Mouse (Mus musculus) hindbrain, embryonic 11.5 days (tissue): ENCODE measurements around the gene Unc45a. TPM values are rescaled to one million over a fixed set of nuclear protein-coding genes. Genes with fewer than 3 reads are reported as not detected.

Experiments
- ATAC-seq: fragments of 200-750 bp; cut with Nextera tagmentation; 2 replicates; pipeline ENCODE4 v1.8.0; 2017; ENCODE audit warnings: mild to moderate bottlenecking, moderate TSS enrichment, moderate library complexity; ENCODE audit not compliant: low FRiP score
- DNase-seq: peaks from one replicate; pipeline ENCODE4 v3.0.0-alpha.2; 2015; ENCODE audit warnings: low spot score
- H3K27ac ChIP-seq: fragments of 300-500 bp; sonication (generic); 2 replicates; pipeline ENCODE4 v1.5.1; 2014; ENCODE audit warnings: mild to moderate bottlenecking, low read depth, low read length
- H3K27me3 ChIP-seq: fragments of 300-500 bp; sonication (generic); 2 replicates; pipeline ENCODE4 v1.6.1; 2014; ENCODE audit warnings: mild to moderate bottlenecking, low read length, moderate library complexity, mixed read lengths; ENCODE audit not compliant: control insufficient read depth, insufficient read depth
- H3K36me3 ChIP-seq: fragments of 300-500 bp; sonication (generic); 2 replicates; pipeline ENCODE4 v1.6.1; 2014; ENCODE audit warnings: mild to moderate bottlenecking, low read length, moderate library complexity, mixed read lengths; ENCODE audit not compliant: control insufficient read depth, insufficient read depth
- H3K4me1 ChIP-seq: fragments of 300-500 bp; sonication (generic); replicated peaks from 2 replicates; pipeline ENCODE4 v1.6.1; 2014; ENCODE audit warnings: low read length, mixed read lengths; ENCODE audit not compliant: control insufficient read depth, insufficient read depth
- H3K4me2 ChIP-seq: fragments of 300-500 bp; sonication (generic); replicated peaks from 2 replicates; pipeline ENCODE4 v1.6.1; 2014; ENCODE audit warnings: mild to moderate bottlenecking, low read depth, low read length
- H3K4me3 ChIP-seq: fragments of 300-500 bp; sonication (generic); 2 replicates; pipeline ENCODE4 v1.5.1; 2014; ENCODE audit warnings: low read depth, low read length
- H3K9ac ChIP-seq: fragments of 300-500 bp; sonication (generic); 2 replicates; pipeline ENCODE4 v1.6.1; 2014; ENCODE audit warnings: low read depth, low read length
- H3K9me3 ChIP-seq: fragments of 300-500 bp; sonication (generic); 2 replicates; pipeline ENCODE4 v1.6.1; 2016; ENCODE audit warnings: low read length; ENCODE audit not compliant: control insufficient read depth
- WGBS: fragments of 180-500 bp; shearing (Covaris S2); extraction: QIAGEN DNeasy Blood & Tissue Kit; methylation state at CpG from one replicate; pipeline ENCODE4 v1.1.7; 2014; 5-methylcytosine and 5-hydroxymethylcytosine counted together
- polyA plus RNA-seq: library from polyadenylated mRNA; unstranded; fragments of >200 nt; fragmentation: Nextera tagmentation; extraction: Ambion mirVana; gene quantifications from 2 replicates; pipeline ENCODE4 v1.2.1, GENCODE M21; 2014

Gene Unc45a
- polyA plus RNA-seq, 1 experiment from 2014 or later: 23.4 TPM

DNA sequence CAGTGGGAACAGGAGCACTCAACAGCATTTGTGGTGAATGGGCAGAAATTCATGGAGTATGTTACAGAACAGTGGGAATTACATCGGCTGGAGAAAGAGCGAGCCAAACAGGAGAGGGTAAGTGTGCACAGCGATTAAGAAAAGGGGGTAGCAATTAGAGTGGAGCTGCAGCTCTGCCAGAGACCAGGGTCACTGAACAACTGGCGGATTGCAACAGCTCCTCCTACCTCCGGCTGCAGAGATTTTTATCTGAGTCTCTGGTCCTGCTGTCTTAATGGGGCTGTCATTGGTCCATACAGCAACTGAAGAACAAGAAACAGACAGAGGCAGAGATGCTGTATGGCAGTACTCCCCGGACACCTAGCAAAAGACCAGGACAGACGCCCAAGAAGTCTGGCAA lies 30.0 kb downstream of the Unc45a start:
- H3K27ac ChIP-seq: no peak overlapping the region
- H3K27me3 ChIP-seq: no peaks in the 10 kb centered on the region
- no peak overlapping the region for H3K4me3 ChIP-seq
- 90% methylated on average over 7 of the region's 7 CpGs for whole genome bisulfite sequencing
- H3K4me2 ChIP-seq: no peak overlapping the region
- no peak overlapping the region for H3K9ac ChIP-seq
- DNase-seq (no peak), ATAC-seq (no peak)
- no peaks in the 10 kb centered on the region for H3K9me3 ChIP-seq
- peaks cover 17% of the 10 kb centered on the region; the same call in 1 of the 2 replicates for H3K36me3 ChIP-seq
- no peaks in the 10 kb centered on the region for H3K4me1 ChIP-seq

DNA sequence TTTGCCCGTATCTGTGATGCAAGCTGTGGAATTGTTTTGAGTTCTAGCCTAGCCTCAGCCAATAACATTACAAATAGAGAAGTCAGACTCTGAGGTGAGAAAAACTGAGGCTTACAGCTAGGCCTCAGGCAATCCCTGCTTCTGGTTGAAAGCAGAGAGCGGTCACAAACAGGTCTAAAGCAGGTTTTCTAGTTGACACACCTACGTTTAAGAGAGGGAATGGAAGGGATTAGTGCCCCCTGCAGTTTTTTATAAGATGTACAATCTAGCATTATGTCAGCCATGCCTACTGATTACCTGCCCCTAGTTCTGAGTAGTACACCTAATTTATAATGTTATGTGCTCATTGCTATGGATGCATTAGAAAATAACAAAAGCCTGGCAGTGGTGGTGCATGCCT lies 33.0 kb downstream of the Unc45a start:
- no peak overlapping the region for H3K27ac ChIP-seq
- H3K27me3 ChIP-seq: no peaks in the 10 kb centered on the region
- peaks cover 20% of the 10 kb centered on the region; the same call in 1 of the 2 replicates for H3K36me3 ChIP-seq
- DNase-seq (no peak), ATAC-seq (no peak)
- no peak overlapping the region for H3K4me3 ChIP-seq
- 85% methylated on average over 3 of the region's 3 CpGs for WGBS
- H3K4me1 ChIP-seq: no peaks in the 10 kb centered on the region
- H3K9me3 ChIP-seq: no peaks in the 10 kb centered on the region
- no peak overlapping the region for H3K9ac ChIP-seq
- H3K4me2 ChIP-seq: no peak overlapping the region

DNA sequence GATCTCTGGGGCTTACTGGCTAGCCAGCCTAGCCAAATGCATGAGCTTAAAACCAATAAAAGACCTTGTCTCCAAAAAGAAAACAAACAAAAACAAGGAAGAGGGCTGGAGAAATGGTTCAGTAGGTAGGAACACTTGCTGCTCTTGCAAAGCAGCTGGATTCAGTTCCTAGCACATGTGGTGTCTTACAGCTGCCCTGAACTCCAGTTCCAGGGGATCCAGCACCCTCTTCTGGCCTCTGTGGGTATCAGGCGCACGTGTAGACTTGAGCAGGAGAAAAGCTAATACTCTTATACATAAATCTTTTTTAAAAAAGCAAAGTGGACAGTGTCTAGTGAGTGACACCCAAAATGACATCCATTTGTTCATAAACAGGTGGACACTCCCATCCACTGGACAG lies 39.3 kb downstream of the Unc45a start:
- no peaks in the 10 kb centered on the region for H3K9me3 ChIP-seq
- H3K27ac ChIP-seq: no peak overlapping the region
- peaks cover 29% of the 10 kb centered on the region for H3K36me3 ChIP-seq
- WGBS: 89% methylated on average over 2 of the region's 2 CpGs
- no peaks in the 10 kb centered on the region for H3K27me3 ChIP-seq
- H3K4me3 ChIP-seq: no peak overlapping the region
- no peaks in the 10 kb centered on the region for H3K4me1 ChIP-seq
- DNase-seq (no peak), ATAC-seq (no peak)
- no peak overlapping the region for H3K9ac ChIP-seq
- no peak overlapping the region for H3K4me2 ChIP-seq

DNA sequence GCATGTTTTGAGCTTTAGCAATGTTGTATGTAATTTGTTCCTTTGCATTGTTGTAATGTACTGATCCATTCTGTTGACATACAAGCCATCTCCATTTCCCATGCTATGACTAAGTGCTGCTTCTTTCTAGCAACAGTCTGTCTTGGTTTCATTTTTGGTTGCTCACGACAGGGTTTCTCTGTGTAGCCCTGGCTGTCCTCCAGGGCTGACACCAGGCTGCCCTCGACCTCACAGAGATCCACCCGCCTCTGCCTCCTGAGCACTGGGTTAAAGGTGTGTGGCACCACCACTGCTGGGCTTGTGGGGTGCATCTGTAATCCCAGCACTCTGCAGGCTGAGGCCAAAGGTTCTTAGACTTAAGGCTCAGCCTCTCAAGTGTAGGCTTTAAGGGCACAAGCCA lies 41.2 kb downstream of the Unc45a start:
- Histone ChIP-seq H3K9me3 (no peaks in the 10 kb centered on the region), H3K4me1 (no peaks in the 10 kb centered on the region), H3K4me2 (no peak overlapping the region), H3K36me3 (peaks cover 16% of the 10 kb centered on the region), H3K4me3 (no peak overlapping the region), H3K27ac (no peak overlapping the region), H3K9ac (no peak overlapping the region), H3K27me3 (no peaks in the 10 kb centered on the region)
- WGBS: 95% methylated on average over 3 of the region's 3 CpGs
- ATAC-seq: no peak
- no peak for DNase-seq

DNA sequence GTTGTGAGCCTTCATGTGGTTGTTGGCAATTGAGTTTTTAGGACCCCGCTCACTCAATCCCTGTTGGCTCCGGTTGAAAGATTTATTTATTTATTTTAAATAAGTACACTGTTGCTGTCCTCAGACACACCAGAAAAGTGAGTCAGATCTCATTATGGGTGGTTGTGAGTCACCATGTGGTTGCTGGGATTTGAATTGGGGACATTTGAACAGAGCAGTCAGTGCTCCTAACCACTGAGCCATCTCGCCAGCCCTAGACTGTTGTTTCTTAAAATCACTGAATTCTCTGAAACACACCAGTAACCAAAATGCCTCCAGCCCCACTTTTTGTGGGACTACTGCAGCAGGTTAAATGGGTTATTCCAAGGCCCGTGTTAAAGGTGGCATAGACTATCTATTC lies 42.1 kb downstream of the Unc45a start:
- H3K4me1 ChIP-seq: no peaks in the 10 kb centered on the region
- no peak overlapping the region for H3K4me3 ChIP-seq
- no peak overlapping the region for H3K4me2 ChIP-seq
- WGBS: 90% methylated on average over 4 of the region's 4 CpGs
- no peak overlapping the region for H3K9ac ChIP-seq
- H3K36me3 ChIP-seq: peaks cover 16% of the 10 kb centered on the region
- no peaks in the 10 kb centered on the region for H3K27me3 ChIP-seq
- DNase-seq (no peak), ATAC-seq (no peak)
- H3K27ac ChIP-seq: no peak overlapping the region
- H3K9me3 ChIP-seq: no peaks in the 10 kb centered on the region

DNA sequence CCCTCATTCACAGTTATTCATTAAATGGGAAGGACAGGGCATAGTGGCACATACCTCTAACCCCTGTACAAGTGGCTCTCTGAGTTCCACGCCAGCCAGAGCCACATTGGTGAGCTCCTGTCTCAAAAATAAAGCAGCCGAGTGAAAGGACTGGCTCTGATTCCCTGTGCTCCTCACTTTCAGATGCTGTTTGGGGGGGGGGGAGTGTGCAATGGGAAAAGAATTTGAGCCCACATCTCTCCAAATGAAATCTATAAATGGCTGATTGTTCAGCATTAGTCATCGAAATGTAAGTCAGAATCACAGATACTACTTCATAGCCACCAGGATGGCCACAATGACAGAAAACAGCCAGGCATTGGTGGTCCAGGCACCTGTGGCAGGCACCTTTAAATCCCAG lies 43.8 kb downstream of the Unc45a start:
- Histone ChIP-seq H3K9me3 (no peaks in the 10 kb centered on the region), H3K4me1 (no peaks in the 10 kb centered on the region), H3K4me2 (no peak overlapping the region), H3K4me3 (no peak overlapping the region), H3K27ac (no peak overlapping the region), H3K9ac (no peak overlapping the region), H3K36me3 (peaks cover 14% of the 10 kb centered on the region), H3K27me3 (no peaks in the 10 kb centered on the region)
- ATAC-seq (no peak), DNase-seq (no peak)
- 79% methylated on average over 3 of the region's 3 CpGs for WGBS

DNA sequence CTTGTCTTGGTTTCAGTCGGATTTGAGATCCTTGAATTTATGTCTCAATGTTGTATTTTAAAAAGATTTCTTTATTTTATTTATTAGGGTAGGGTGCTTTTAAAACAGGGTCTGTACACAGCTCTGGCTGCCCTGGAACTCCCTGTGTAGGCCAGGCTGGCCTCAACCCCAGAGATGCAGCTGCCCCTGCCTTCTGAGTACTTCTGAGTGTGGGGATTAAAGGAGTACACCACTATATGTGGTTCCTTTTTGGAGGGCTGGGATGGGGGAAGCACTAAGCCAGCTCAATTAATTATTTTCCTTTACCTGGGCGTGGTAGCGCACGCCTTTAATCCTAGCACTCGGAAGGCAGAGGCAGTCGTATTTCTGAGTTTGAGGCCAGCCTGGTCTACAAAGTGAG lies 44.3 kb downstream of the Unc45a start:
- Histone ChIP-seq H3K36me3 (peaks cover 9% of the 10 kb centered on the region), H3K9me3 (no peaks in the 10 kb centered on the region), H3K9ac (no peak overlapping the region), H3K27ac (no peak overlapping the region), H3K27me3 (no peaks in the 10 kb centered on the region), H3K4me2 (no peak overlapping the region), H3K4me3 (no peak overlapping the region), H3K4me1 (no peaks in the 10 kb centered on the region)
- DNase-seq (no peak), ATAC-seq (no peak)
- WGBS: 93% methylated on average over 6 of the region's 6 CpGs

DNA sequence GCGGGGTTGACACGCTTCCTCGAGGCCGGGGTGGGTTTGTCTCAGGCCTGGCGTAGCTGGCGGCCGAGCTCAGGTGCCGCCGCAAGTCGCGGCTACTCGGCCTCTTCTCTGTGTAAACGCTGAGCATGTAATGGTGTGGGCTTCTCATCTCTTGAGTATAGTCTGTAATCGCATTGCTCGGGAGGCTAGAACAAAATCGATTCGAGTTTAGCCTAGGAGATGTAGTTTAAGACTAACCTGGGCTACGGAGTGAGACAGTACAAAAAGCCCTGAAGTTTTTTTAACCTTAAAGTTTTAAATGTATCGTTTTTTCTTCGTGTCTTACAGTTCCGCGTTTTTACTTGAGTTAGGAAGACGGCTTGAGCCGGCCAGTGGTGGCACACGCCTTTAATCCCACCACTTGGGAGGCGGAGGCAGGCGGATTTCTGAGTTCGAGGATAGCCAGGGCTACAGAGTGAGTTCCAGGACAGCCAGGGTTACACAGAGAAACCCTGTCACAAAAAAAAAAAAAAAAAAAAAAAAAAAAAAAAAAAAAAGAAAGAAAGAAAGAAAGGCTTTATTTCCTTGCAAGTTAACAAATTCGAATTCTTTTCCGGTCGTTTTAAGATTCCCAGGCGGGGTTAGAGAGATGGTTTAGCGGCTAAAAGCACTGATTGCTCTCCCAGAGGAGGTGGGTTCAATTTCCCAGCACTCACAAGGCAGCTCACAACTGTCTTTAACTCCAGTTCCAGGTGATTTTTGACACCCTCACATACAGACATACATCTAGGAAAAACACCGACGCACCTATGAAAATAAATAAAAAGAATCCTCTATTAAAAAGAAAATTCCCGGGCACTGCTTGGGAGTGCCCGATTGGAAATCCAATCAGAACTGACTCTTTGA lies 45.8 kb downstream of the Unc45a start:
- no peaks in the 10 kb centered on the region for H3K4me1 ChIP-seq
- WGBS: 10% methylated on average over 37 of the region's 37 CpGs
- ATAC-seq (no peak; the same call in 1 of the 2 replicates), DNase-seq (no peak)
- H3K27ac ChIP-seq: peak overlapping the region; percentile 65
- H3K27me3 ChIP-seq: no peaks in the 10 kb centered on the region
- peak overlapping the region; percentile 86 for H3K4me3 ChIP-seq
- no peaks in the 10 kb centered on the region for H3K9me3 ChIP-seq
- peaks cover 3% of the 10 kb centered on the region; the same call in 1 of the 2 replicates for H3K36me3 ChIP-seq
- peak overlapping the region; percentile 84 for H3K9ac ChIP-seq
- H3K4me2 ChIP-seq: peak overlapping the region; percentile 74
